Mouse (Mus musculus): ENCODE results near the gene Vmn1r223. TPM values are rescaled to one million over a fixed set of nuclear protein-coding genes. Genes with fewer than 3 reads are reported as not detected.
A peak's percentile ranks its signal among the peaks of the same experiment; 100 is the strongest.

The Vmn1r223 gene
- total and polyA plus RNA-seq, 3 experiments: 0.22 TPM; not detected in 2

GRCm38 (mm10) chr13:23286721-23287362 lies 39.9 kb downstream of the Vmn1r223 start:
- ATAC-seq (ENCODE audit: extremely low read depth, insufficient number of reproducible peaks, low FRiP score, poor library complexity, severe bottlenecking) (no peak), DNase-seq (ENCODE audit: low spot score) (no peak)
- Histone ChIP-seq H3K36me3 (replicated peaks) (no peaks in the 10 kb centered on the region), H3K9me3 (replicated peaks) (no peaks in the 10 kb centered on the region), H3K4me1 (ENCODE audit: insufficient read depth, low read depth, low read length) (peaks cover 27% of the 10 kb centered on the region), H3K4me3 (ENCODE audit: low read depth, low read length) (no peak overlapping the region; the same call in 1 of the 2 replicates), H3K27me3 (ENCODE audit: insufficient read depth, low read length) (peaks cover 24% of the 10 kb centered on the region)
- TF ChIP-seq GATA2 (IDR thresholded peaks at IDR 0.05; ENCODE audit: borderline replicate concordance, low read depth, low read length) (no peak), CTCF (IDR thresholded peaks at IDR 0.05; ENCODE audit: low read depth, low read length) (no peak), TAL1 (conservative IDR thresholded peaks at IDR 0.05; ENCODE audit: low read depth, low read length) (no peak), GATA1 (IDR thresholded peaks at IDR 0.05; ENCODE audit: borderline replicate concordance, low read length) (no peak), POLR2AphosphoS5 (IDR thresholded peaks at IDR 0.05; ENCODE audit: insufficient replicate concordance, low read depth, low read length) (no peak)

- ATAC-seq (ENCODE audit: extremely low read depth, insufficient number of reproducible peaks, low FRiP score, poor library complexity, severe bottlenecking): no peak
- DNase-seq (ENCODE audit: low spot score): no peak
- no peak for TF ChIP-seq GATA1 (IDR thresholded peaks at IDR 0.05; ENCODE audit: borderline replicate concordance, low read length)
- TF ChIP-seq POLR2AphosphoS5 (IDR thresholded peaks at IDR 0.05; ENCODE audit: insufficient replicate concordance, low read depth, low read length): no peak
- TF ChIP-seq GATA2 (IDR thresholded peaks at IDR 0.05; ENCODE audit: borderline replicate concordance, low read depth, low read length): no peak
- no peak for TF ChIP-seq TAL1 (conservative IDR thresholded peaks at IDR 0.05; ENCODE audit: low read depth, low read length)
- TF ChIP-seq CTCF (IDR thresholded peaks at IDR 0.05; ENCODE audit: low read depth, low read length): no peak
- no peak overlapping the region for H3K4me3 ChIP-seq (ENCODE audit: low read depth, low read length)
- H3K36me3 ChIP-seq (replicated peaks): no peaks in the 10 kb centered on the region
- peaks cover 31% of the 10 kb centered on the region for H3K4me1 ChIP-seq (ENCODE audit: insufficient read depth, low read depth, low read length)
- peaks cover 4% of the 10 kb centered on the region; the same call in 1 of the 2 replicates for H3K27me3 ChIP-seq (ENCODE audit: insufficient read depth, low read length)
- no peaks in the 10 kb centered on the region for H3K9me3 ChIP-seq (replicated peaks)
Observed at GRCm38 (mm10) chr13:23297737-23298136, 50.8 kb downstream of the Vmn1r223 start.

- DNase-seq (ENCODE audit: low spot score) (no peak), ATAC-seq (ENCODE audit: extremely low read depth, insufficient number of reproducible peaks, low FRiP score, poor library complexity, severe bottlenecking) (peak; percentile 40; the same call in 1 of the 2 replicates)
- H3K9me3 ChIP-seq (replicated peaks): no peaks in the 10 kb centered on the region
- peak overlapping the region; percentile 70 for H3K4me3 ChIP-seq (ENCODE audit: low read depth, low read length)
- H3K27me3 ChIP-seq (ENCODE audit: insufficient read depth, low read length): peaks cover 4% of the 10 kb centered on the region; the same call in 1 of the 2 replicates
- no peaks in the 10 kb centered on the region for H3K36me3 ChIP-seq (replicated peaks)
- H3K4me1 ChIP-seq (ENCODE audit: insufficient read depth, low read depth, low read length): peaks cover 31% of the 10 kb centered on the region
- TF ChIP-seq CTCF (IDR thresholded peaks at IDR 0.05; ENCODE audit: low read depth, low read length): no peak
- TF ChIP-seq POLR2AphosphoS5 (IDR thresholded peaks at IDR 0.05; ENCODE audit: insufficient replicate concordance, low read depth, low read length): no peak
- TF ChIP-seq GATA2 (IDR thresholded peaks at IDR 0.05; ENCODE audit: borderline replicate concordance, low read depth, low read length): no peak
- no peak for TF ChIP-seq TAL1 (conservative IDR thresholded peaks at IDR 0.05; ENCODE audit: low read depth, low read length)
- no peak for TF ChIP-seq GATA1 (IDR thresholded peaks at IDR 0.05; ENCODE audit: borderline replicate concordance, low read length)
Observed at GRCm38 (mm10) chr13:23298445-23299232, 51.7 kb downstream of the Vmn1r223 start.

- H3K4me1 ChIP-seq (ENCODE audit: insufficient read depth, low read depth, low read length): peaks cover 31% of the 10 kb centered on the region
- ATAC-seq (ENCODE audit: extremely low read depth, insufficient number of reproducible peaks, low FRiP score, poor library complexity, severe bottlenecking) (no peak), DNase-seq (ENCODE audit: low spot score) (no peak)
- no peaks in the 10 kb centered on the region for H3K36me3 ChIP-seq (replicated peaks)
- peak overlapping the region; percentile 70 for H3K4me3 ChIP-seq (ENCODE audit: low read depth, low read length)
- H3K27me3 ChIP-seq (ENCODE audit: insufficient read depth, low read length): peaks cover 4% of the 10 kb centered on the region; the same call in 1 of the 2 replicates
- TF ChIP-seq TAL1 (conservative IDR thresholded peaks at IDR 0.05; ENCODE audit: low read depth, low read length) (no peak), CTCF (IDR thresholded peaks at IDR 0.05; ENCODE audit: low read depth, low read length) (no peak), POLR2AphosphoS5 (IDR thresholded peaks at IDR 0.05; ENCODE audit: insufficient replicate concordance, low read depth, low read length) (no peak), GATA2 (IDR thresholded peaks at IDR 0.05; ENCODE audit: borderline replicate concordance, low read depth, low read length) (no peak), GATA1 (IDR thresholded peaks at IDR 0.05; ENCODE audit: borderline replicate concordance, low read length) (no peak)
- H3K9me3 ChIP-seq (replicated peaks): no peaks in the 10 kb centered on the region
Observed at GRCm38 (mm10) chr13:23299276-23299998, 52.5 kb downstream of the Vmn1r223 start.

GRCm38 (mm10) chr13:23299999-23300341 lies 53.0 kb downstream of the Vmn1r223 start:
- H3K4me3 ChIP-seq (ENCODE audit: low read depth, low read length): peak overlapping the region; percentile 70
- ATAC-seq (ENCODE audit: extremely low read depth, insufficient number of reproducible peaks, low FRiP score, poor library complexity, severe bottlenecking) (no peak), DNase-seq (ENCODE audit: low spot score) (no peak)
- peaks cover 4% of the 10 kb centered on the region; the same call in 1 of the 2 replicates for H3K27me3 ChIP-seq (ENCODE audit: insufficient read depth, low read length)
- peaks cover 31% of the 10 kb centered on the region for H3K4me1 ChIP-seq (ENCODE audit: insufficient read depth, low read depth, low read length)
- no peaks in the 10 kb centered on the region for H3K36me3 ChIP-seq (replicated peaks)
- no peaks in the 10 kb centered on the region for H3K9me3 ChIP-seq (replicated peaks)
- no peak for TF ChIP-seq POLR2AphosphoS5 (IDR thresholded peaks at IDR 0.05; ENCODE audit: insufficient replicate concordance, low read depth, low read length)

Other genes with a start within 250 kb of the Vmn1r223 start
- gene Vmn1r213, start 239.5 kb upstream of the Vmn1r223 start, total RNA-seq (2014; fragmentation: Nextera tagmentation): not detected in 2 replicates
- gene Vmn1r213, start 239.5 kb upstream of the Vmn1r223 start, total RNA-seq (2017): 0.12 and 0.33 TPM in 2 replicates
- gene Vmn1r213, start 239.5 kb upstream of the Vmn1r223 start, polyA plus RNA-seq (2012): not detected in 2 replicates
- gene Vmn1r214, start 216.7 kb upstream of the Vmn1r223 start, total RNA-seq (2014; fragmentation: Nextera tagmentation): not detected in 2 replicates
- under 0.01 and 0.06 TPM in 2 replicates for gene Vmn1r214, start 216.7 kb upstream of the Vmn1r223 start, total RNA-seq (2017)
- not detected in 2 replicates for gene Vmn1r214, start 216.7 kb upstream of the Vmn1r223 start, polyA plus RNA-seq (2012)
- gene Vmn1r215, start 179.1 kb upstream of the Vmn1r223 start, total RNA-seq (2014; fragmentation: Nextera tagmentation): not detected in 2 replicates
- gene Vmn1r215, start 179.1 kb upstream of the Vmn1r223 start, total RNA-seq (2017): 0.12 and 0.38 TPM in 2 replicates
- not detected in 2 replicates for gene Vmn1r215, start 179.1 kb upstream of the Vmn1r223 start, polyA plus RNA-seq (2012)
- gene Vmn1r217, start 128.9 kb upstream of the Vmn1r223 start, total RNA-seq (2014; fragmentation: Nextera tagmentation): not detected in 2 replicates
- 0.06 and 0.11 TPM in 2 replicates for gene Vmn1r217, start 128.9 kb upstream of the Vmn1r223 start, total RNA-seq (2017)
- gene Vmn1r217, start 128.9 kb upstream of the Vmn1r223 start, polyA plus RNA-seq (2012): not detected in 2 replicates
- not detected in 2 replicates for gene Vmn1r218, start 114.0 kb upstream of the Vmn1r223 start, total RNA-seq (2014; fragmentation: Nextera tagmentation)
- gene Vmn1r218, start 114.0 kb upstream of the Vmn1r223 start, total RNA-seq (2017): 0.06 and 0.11 TPM in 2 replicates
- gene Vmn1r218, start 114.0 kb upstream of the Vmn1r223 start, polyA plus RNA-seq (2012): not detected in 2 replicates
- not detected in 2 replicates for gene Vmn1r219, start 87.8 kb upstream of the Vmn1r223 start, total RNA-seq (2014; fragmentation: Nextera tagmentation)
- 0.12 and 0.16 TPM in 2 replicates for gene Vmn1r219, start 87.8 kb upstream of the Vmn1r223 start, total RNA-seq (2017)
- not detected in 2 replicates for gene Vmn1r219, start 87.8 kb upstream of the Vmn1r223 start, polyA plus RNA-seq (2012)
- gene Vmn1r220, start 59.2 kb upstream of the Vmn1r223 start, total RNA-seq (2014; fragmentation: Nextera tagmentation): not detected in 2 replicates
- gene Vmn1r220, start 59.2 kb upstream of the Vmn1r223 start, total RNA-seq (2017): 0.06 and 0.16 TPM in 2 replicates
- not detected in 2 replicates for gene Vmn1r220, start 59.2 kb upstream of the Vmn1r223 start, polyA plus RNA-seq (2012)
- not detected in 2 replicates for gene Vmn1r221, start 33.0 kb upstream of the Vmn1r223 start, total RNA-seq (2014; fragmentation: Nextera tagmentation)
- 0.16 and 0.35 TPM in 2 replicates for gene Vmn1r221, start 33.0 kb upstream of the Vmn1r223 start, total RNA-seq (2017)
- not detected in 2 replicates for gene Vmn1r221, start 33.0 kb upstream of the Vmn1r223 start, polyA plus RNA-seq (2012)
- not detected in 2 replicates for gene Vmn1r222, start 11.2 kb upstream of the Vmn1r223 start, total RNA-seq (2014; fragmentation: Nextera tagmentation)
- gene Vmn1r222, start 11.2 kb upstream of the Vmn1r223 start, total RNA-seq (2017): not detected in 2 replicates
- not detected in 2 replicates for gene Vmn1r222, start 11.2 kb upstream of the Vmn1r223 start, polyA plus RNA-seq (2012)
- gene Zfp322a, start 122.1 kb downstream of the Vmn1r223 start, total RNA-seq (2014; fragmentation: Nextera tagmentation): 51.4 and 53.7 TPM in 2 replicates
- 83.0 and 110 TPM in 2 replicates for gene Zfp322a, start 122.1 kb downstream of the Vmn1r223 start, total RNA-seq (2017)
- gene Zfp322a, start 122.1 kb downstream of the Vmn1r223 start, polyA plus RNA-seq (2012): 1.2 and 1.4 TPM in 2 replicates
- 3.7 and 4.0 TPM in 2 replicates for gene Abt1, start 176.7 kb downstream of the Vmn1r223 start, total RNA-seq (2014; fragmentation: Nextera tagmentation)
- gene Abt1, start 176.7 kb downstream of the Vmn1r223 start, total RNA-seq (2017): 9.5 and 11.4 TPM in 2 replicates
- gene Abt1, start 176.7 kb downstream of the Vmn1r223 start, polyA plus RNA-seq (2012): 6.5 and 6.9 TPM in 2 replicates
- gene Btn1a1, start 218.8 kb downstream of the Vmn1r223 start, total RNA-seq (2014; fragmentation: Nextera tagmentation): 18.3 and 31.6 TPM in 2 replicates
- gene Btn1a1, start 218.8 kb downstream of the Vmn1r223 start, total RNA-seq (2017): 0.82 and 1.5 TPM in 2 replicates
- 0.75 and 0.80 TPM in 2 replicates for gene Btn1a1, start 218.8 kb downstream of the Vmn1r223 start, polyA plus RNA-seq (2012)
- not detected in 2 replicates for gene Btn2a2, start 241.7 kb downstream of the Vmn1r223 start, total RNA-seq (2014; fragmentation: Nextera tagmentation)
- 0.06 and 0.22 TPM in 2 replicates for gene Btn2a2, start 241.7 kb downstream of the Vmn1r223 start, total RNA-seq (2017)
- gene Btn2a2, start 241.7 kb downstream of the Vmn1r223 start, polyA plus RNA-seq (2012): not detected in 2 replicates

All from G1E (cell line).